Comparison of ENCODE assay signal across 18 mouse cellular contexts in the genomic region with DNA sequence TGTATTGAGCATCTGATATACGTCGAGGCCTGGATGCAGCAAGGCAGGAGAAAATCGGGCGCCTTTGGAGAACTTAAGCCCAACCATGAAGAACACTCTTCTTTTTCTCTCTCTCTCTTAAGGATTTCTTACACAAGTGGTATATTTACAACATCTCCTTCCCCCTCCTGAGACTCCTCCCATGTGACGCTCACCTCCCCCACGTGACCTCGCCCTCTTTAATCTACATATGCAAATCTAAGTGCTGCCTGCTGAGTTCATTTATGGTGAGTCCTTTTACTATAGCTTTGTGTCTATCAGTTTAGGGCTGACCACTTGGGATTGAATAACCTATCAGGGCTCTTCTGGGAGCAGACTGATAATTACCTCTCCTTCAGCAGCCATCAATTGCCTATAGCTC.
DNase-seq lines count a peak whose midpoint lies in the region; ATAC-seq and TF ChIP-seq lines count a peak whose summit lies in the region.
"Had no signal": no experiment of that assay in that cellular context is flagged by ENCODE, and none has a peak within 500 bp of the region (broad histone marks: within the 10 kb centered on the region; RNA-seq: fewer than 3 reads in every experiment).

No protein-coding gene starts in this region.

- TF ChIP-seq CTCF in forebrain, postnatal 0 days (IDR thresholded peaks at IDR 0.05; ENCODE audit: low read depth), result no peak
- TF ChIP-seq CTCF in MEL (IDR thresholded peaks at IDR 0.05 in 2 of 3, conservative IDR thresholded peaks at IDR 0.05 in 1 of 3; ENCODE audit: control insufficient read depth in 1 of 3, insufficient read depth in 1 of 3, low read depth in 2 of 3, low read length in 3 of 3, poor library complexity in 1 of 3, severe bottlenecking in 1 of 3), result no peak
- TF ChIP-seq CTCF in kidney, adult 2 months (conservative IDR thresholded peaks at IDR 0.05; ENCODE audit: insufficient read depth, insufficient read length, low read depth, low read length), result no peak

- WGBS in forebrain, embryonic 10.5 days, result 70% methylated on average over 7 of the region's 7 CpGs
- 66% methylated on average over 7 of the region's 7 CpGs for WGBS in forebrain, postnatal 0 days
- WGBS in midbrain, embryonic 12.5 days, result 78% methylated on average over 7 of the region's 7 CpGs
- WGBS in midbrain, embryonic 10.5 days, result 78% methylated on average over 7 of the region's 7 CpGs
- 53% methylated on average over 7 of the region's 7 CpGs for WGBS in limb, embryonic 10.5 days
- 73% methylated on average over 7 of the region's 7 CpGs for WGBS in kidney, adult 2 months

- H3K27ac ChIP-seq in forebrain, embryonic 10.5 days, result peak overlapping the region; percentile 84
- no peak overlapping the region for H3K27ac ChIP-seq in forebrain, postnatal 0 days (ENCODE audit: low read depth, low read length)
- peak overlapping the region; percentile 49; the same call in 1 of the 2 replicates for H3K27ac ChIP-seq in midbrain, embryonic 12.5 days (replicated peaks)
- H3K27ac ChIP-seq in midbrain, embryonic 10.5 days (replicated peaks), result no peak overlapping the region
- no peak overlapping the region for H3K27ac ChIP-seq in MEL (ENCODE audit: control insufficient read depth, low read depth, low read length)
- H3K27ac ChIP-seq in limb, embryonic 10.5 days, result peak overlapping the region; percentile 79
- H3K27ac ChIP-seq in kidney, adult 2 months (ENCODE audit: insufficient read depth, low read depth, low read length), result no peak overlapping the region
- H3K27ac ChIP-seq: heart, embryonic 10.5 days; left cerebral cortex, adult 2 months; liver, embryonic 15.5 days had no signal

- TF ChIP-seq POLR2A in MEL (IDR thresholded peaks at IDR 0.05; ENCODE audit: control insufficient read depth in 1 of 2, insufficient read depth in 1 of 2, low read depth in 1 of 2, low read length in 2 of 2, poor library complexity in 1 of 2), result no peak
- TF ChIP-seq POLR2A in kidney, adult 2 months (IDR thresholded peaks at IDR 0.05; ENCODE audit: low read depth, low read length), result no peak

- H3K36me3 ChIP-seq in forebrain, embryonic 10.5 days (replicated peaks), result no peaks in the 10 kb centered on the region
- H3K36me3 ChIP-seq in forebrain, postnatal 0 days (ENCODE audit: insufficient read depth), result no peaks in the 10 kb centered on the region
- H3K36me3 ChIP-seq in midbrain, embryonic 12.5 days, result no peaks in the 10 kb centered on the region
- no peaks in the 10 kb centered on the region for H3K36me3 ChIP-seq in midbrain, embryonic 10.5 days
- no peaks in the 10 kb centered on the region for H3K36me3 ChIP-seq in MEL (ENCODE audit: control insufficient read depth in 1 of 2, insufficient read depth in 2 of 2, low read length in 2 of 2)
- no peaks in the 10 kb centered on the region for H3K36me3 ChIP-seq in limb, embryonic 10.5 days
- no peaks in the 10 kb centered on the region for H3K36me3 ChIP-seq in kidney, adult 2 months (ENCODE audit: control insufficient read depth, insufficient read depth, low read length)
- H3K36me3 ChIP-seq: heart, embryonic 10.5 days; limb, embryonic 13.5 days; liver, embryonic 15.5 days had no signal

- H3K4me3 ChIP-seq in forebrain, embryonic 10.5 days, result no peak overlapping the region
- no peak overlapping the region for H3K4me3 ChIP-seq in forebrain, postnatal 0 days (ENCODE audit: low read depth, low read length)
- H3K4me3 ChIP-seq in midbrain, embryonic 12.5 days, result no peak overlapping the region
- no peak overlapping the region for H3K4me3 ChIP-seq in midbrain, embryonic 10.5 days
- H3K4me3 ChIP-seq in MEL (ENCODE audit: control insufficient read depth in 1 of 2, insufficient read depth in 1 of 2, low read depth in 2 of 2, low read length in 2 of 2), result no peak overlapping the region
- no peak overlapping the region for H3K4me3 ChIP-seq in limb, embryonic 10.5 days
- H3K4me3 ChIP-seq in kidney, adult 2 months (ENCODE audit: insufficient read depth, low read depth, low read length), result no peak overlapping the region
- H3K4me3 ChIP-seq: heart, embryonic 10.5 days; left cerebral cortex, adult 2 months; limb, embryonic 13.5 days; liver, embryonic 15.5 days had no signal

- no peak for TF ChIP-seq EP300 in MEL (IDR thresholded peaks at IDR 0.05; ENCODE audit: low read depth in 1 of 2, low read length in 2 of 2)

- H3K4me2 ChIP-seq in forebrain, postnatal 0 days (ENCODE audit: low read depth), result no peak overlapping the region
- no peak overlapping the region for H3K4me2 ChIP-seq in midbrain, embryonic 12.5 days (replicated peaks)
- H3K4me2 ChIP-seq: liver, embryonic 15.5 days had no signal

- TF ChIP-seq RAD21 in MEL (IDR thresholded peaks at IDR 0.05; ENCODE audit: low read depth, low read length), result no peak

- no peak for DNase-seq in forebrain, embryonic 10.5 days (ENCODE audit: extremely low spot score, low spot score)
- DNase-seq in forebrain, postnatal 0 days, result no peak
- DNase-seq in midbrain, embryonic 10.5 days (ENCODE audit: low spot score), result no peak
- DNase-seq in MEL (ENCODE audit: low read depth, low spot score), result no peak
- no peak for DNase-seq in limb, embryonic 10.5 days (ENCODE audit: low spot score)
- DNase-seq in kidney, postnatal 25 days, result no peak
- no peak for DNase-seq in kidney, adult 2 months
- DNase-seq: adrenal gland, postnatal 10 days; cerebellum, adult 18-20 months; gastrocnemius, postnatal 10 days; kidney, adult 8-10 months; lung, postnatal 14 days; right cerebral cortex, postnatal 4 days had no signal

- no peak overlapping the region for H3K9ac ChIP-seq in forebrain, postnatal 0 days
- H3K9ac ChIP-seq in midbrain, embryonic 12.5 days (replicated peaks), result no peak overlapping the region
- no peak overlapping the region for H3K9ac ChIP-seq in MEL (ENCODE audit: control insufficient read depth, low read depth, low read length, poor library complexity, severe bottlenecking)
- H3K9ac ChIP-seq: limb, embryonic 13.5 days; liver, embryonic 15.5 days had no signal

- H3K27me3 ChIP-seq in forebrain, embryonic 10.5 days (ENCODE audit: poor library complexity, severe bottlenecking), result no peaks in the 10 kb centered on the region
- H3K27me3 ChIP-seq in forebrain, postnatal 0 days (ENCODE audit: insufficient read depth, low read length), result no peaks in the 10 kb centered on the region
- H3K27me3 ChIP-seq in midbrain, embryonic 12.5 days, result peaks cover 27% of the 10 kb centered on the region
- H3K27me3 ChIP-seq in midbrain, embryonic 10.5 days (ENCODE audit: low read depth, poor library complexity, severe bottlenecking), result peaks cover 24% of the 10 kb centered on the region; the same call in 1 of the 2 replicates
- no peaks in the 10 kb centered on the region for H3K27me3 ChIP-seq in MEL (ENCODE audit: control insufficient read depth in 1 of 2, insufficient read depth in 2 of 2, low read length in 2 of 2)
- no peaks in the 10 kb centered on the region for H3K27me3 ChIP-seq in limb, embryonic 10.5 days (ENCODE audit: low read depth, poor library complexity, severe bottlenecking)
- H3K27me3 ChIP-seq in kidney, adult 2 months (replicated peaks; ENCODE audit: control insufficient read depth, insufficient read depth, low read length), result no peaks in the 10 kb centered on the region
- H3K27me3 ChIP-seq: liver, embryonic 15.5 days had no signal

- no peaks in the 10 kb centered on the region for H3K79me2 ChIP-seq in MEL (ENCODE audit: control insufficient read depth, insufficient read depth, low read length, poor library complexity)

- no peaks in the 10 kb centered on the region for H3K9me3 ChIP-seq in forebrain, embryonic 10.5 days
- H3K9me3 ChIP-seq in forebrain, postnatal 0 days (ENCODE audit: low read length), result no peaks in the 10 kb centered on the region
- H3K9me3 ChIP-seq in midbrain, embryonic 12.5 days, result no peaks in the 10 kb centered on the region
- H3K9me3 ChIP-seq in midbrain, embryonic 10.5 days (replicated peaks), result no peaks in the 10 kb centered on the region
- H3K9me3 ChIP-seq in MEL (replicated peaks; ENCODE audit: insufficient read depth, low read length), result no peaks in the 10 kb centered on the region
- no peaks in the 10 kb centered on the region for H3K9me3 ChIP-seq in limb, embryonic 10.5 days (replicated peaks)
- H3K9me3 ChIP-seq: heart, embryonic 10.5 days; limb, embryonic 13.5 days; liver, embryonic 15.5 days had no signal

- peaks cover 58% of the 10 kb centered on the region for H3K4me1 ChIP-seq in forebrain, embryonic 10.5 days
- H3K4me1 ChIP-seq in forebrain, postnatal 0 days (ENCODE audit: insufficient read depth), result no peaks in the 10 kb centered on the region
- H3K4me1 ChIP-seq in midbrain, embryonic 12.5 days, result peaks cover 39% of the 10 kb centered on the region
- H3K4me1 ChIP-seq in midbrain, embryonic 10.5 days, result peaks cover 37% of the 10 kb centered on the region
- no peaks in the 10 kb centered on the region for H3K4me1 ChIP-seq in MEL (ENCODE audit: control insufficient read depth in 1 of 2, insufficient read depth in 2 of 2, low read length in 2 of 2)
- H3K4me1 ChIP-seq in limb, embryonic 10.5 days, result peaks cover 56% of the 10 kb centered on the region
- no peaks in the 10 kb centered on the region for H3K4me1 ChIP-seq in kidney, adult 2 months (ENCODE audit: control insufficient read depth, insufficient read depth, low read length)
- H3K4me1 ChIP-seq: liver, embryonic 15.5 days had no signal

- ATAC-seq in forebrain, postnatal 0 days, result no peak
- ATAC-seq in midbrain, embryonic 12.5 days (ENCODE audit: low FRiP score, low read depth), result no peak

TF ChIP-seq in MEL, 35 proteins besides CTCF, POLR2A, EP300 and RAD21:
- TF ChIP-seq USF1 (IDR thresholded peaks at IDR 0.05; ENCODE audit: low read depth, low read length), result peak; percentile 45; the same call in 1 of the 2 replicates
- no peak for TF ChIP-seq NELFE (IDR thresholded peaks at IDR 0.05; ENCODE audit: low read depth, low read length)

Comparison
In these comparisons a context has a peak if more than half of its experiments do, and no peak if none do; other contexts are left out.
1. H3K27ac ChIP-seq: peak in forebrain, embryonic 10.5 days (single experiment), midbrain, embryonic 12.5 days (single experiment) and limb, embryonic 10.5 days (single experiment); none in forebrain, postnatal 0 days (single experiment), midbrain, embryonic 10.5 days (single experiment), MEL (single experiment) and kidney, adult 2 months (single experiment).